Mouse (Mus musculus) T-helper 2 cell (primary cell): Measurements from ENCODE around the gene Gamt.
"Not testable (repeated sequence)": the region's sequence is repeated elsewhere in the genome, so short reads cannot be mapped to it uniquely, and the experiment has no call there.

Source experiments
- in situ Hi-C: fragments of 300-600 bp; cut with MboI, MseI; formaldehyde crosslinking; loops from one replicate; pipeline ENCODE4 v1.15.1; 2025; ENCODE audit warnings: high pct_unique_total_duplicates

Gene Gamt

DNA sequence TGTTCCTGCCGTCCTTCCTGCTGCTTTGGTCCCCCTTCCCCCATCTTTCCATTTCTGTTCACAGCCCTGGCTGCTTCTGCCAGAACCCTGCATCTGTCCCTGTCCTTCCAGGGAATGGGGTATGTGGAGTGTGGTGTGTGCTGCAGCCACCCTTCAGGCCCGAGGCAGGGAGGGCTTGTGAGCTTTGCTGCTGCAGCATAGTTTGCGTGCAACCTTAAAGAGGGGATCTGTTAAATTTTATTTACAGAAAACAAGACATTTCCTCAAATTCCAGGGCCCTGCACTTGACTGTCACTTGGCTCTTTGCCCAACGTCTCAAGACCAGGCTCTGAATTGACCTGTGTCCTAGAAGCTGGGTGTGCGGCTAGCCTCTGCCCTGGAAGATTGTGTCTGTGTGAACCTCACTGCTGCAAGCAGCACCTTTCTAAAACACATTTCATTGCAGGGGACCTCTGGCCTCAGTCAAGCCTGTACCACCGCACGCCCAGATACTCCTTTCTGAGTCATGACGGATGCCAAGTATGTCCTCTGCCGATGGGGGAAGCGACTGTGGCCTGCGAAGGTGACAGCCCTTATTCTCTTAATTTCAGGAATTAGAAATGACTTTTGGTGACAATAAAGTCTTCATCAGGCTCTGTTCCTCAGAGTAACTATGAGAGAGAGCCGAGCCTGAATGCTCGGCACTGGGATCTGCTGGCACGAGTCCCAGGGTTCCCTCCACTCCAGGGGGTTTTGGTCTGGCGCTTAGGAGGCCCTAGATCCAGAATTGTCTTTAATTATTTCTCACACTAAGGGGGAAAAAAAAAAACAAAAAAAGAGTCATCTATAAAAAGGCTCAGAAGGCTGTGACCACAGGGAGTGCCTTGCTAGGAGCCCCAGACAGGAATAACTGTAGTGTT lies 32.7 kb downstream of the Gamt start:
- in situ Hi-C loops = no loop called here

GRCm38 (mm10) chr10:80227166-80227539 lies 33.7 kb downstream of the Gamt start:
- in situ Hi-C loops = no loop called here

DNA sequence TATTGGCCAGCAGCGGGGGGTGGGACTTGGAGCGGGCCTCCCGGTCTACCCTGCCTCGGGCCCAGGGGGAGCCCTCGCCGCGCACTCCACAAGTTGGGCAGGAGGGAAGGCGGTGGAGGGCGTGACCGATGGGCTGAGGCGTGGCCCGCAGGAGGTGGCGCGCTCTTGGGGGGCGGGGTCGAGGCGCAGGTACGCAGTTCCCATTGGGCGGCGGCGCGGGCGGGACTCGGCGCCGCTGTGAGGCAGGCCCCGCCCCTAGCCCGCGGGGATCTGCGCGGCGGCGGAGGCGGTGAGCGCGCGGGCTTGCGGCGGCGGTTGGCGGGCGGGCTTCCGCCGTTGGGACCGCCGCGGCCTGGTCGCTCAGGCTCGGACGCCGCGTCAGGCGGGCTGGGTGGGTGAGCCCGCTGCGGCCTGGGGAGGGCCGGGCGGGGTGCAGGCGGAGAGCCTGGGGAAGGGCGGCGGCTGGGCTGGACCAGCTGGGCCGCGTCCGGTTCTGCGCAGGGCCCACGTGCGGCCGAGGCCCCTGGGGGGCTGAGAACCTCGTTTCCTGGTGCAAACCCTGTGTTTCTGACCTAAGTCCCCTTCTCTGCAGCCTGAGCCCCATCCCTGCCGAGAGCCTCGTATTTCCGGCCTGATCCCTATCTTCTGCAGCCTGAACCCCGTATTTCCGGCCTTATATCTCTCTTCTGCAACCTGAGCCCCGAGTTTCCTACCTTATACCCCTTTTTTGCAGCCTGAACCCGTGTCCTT lies 34.2 kb downstream of the Gamt start, which contains the start of gene Mum1:
TSS of gene Mum1 (plus strand) at position 19 of the 750 bp plus-strand sequence.
- in situ Hi-C loops = no loop called here

DNA sequence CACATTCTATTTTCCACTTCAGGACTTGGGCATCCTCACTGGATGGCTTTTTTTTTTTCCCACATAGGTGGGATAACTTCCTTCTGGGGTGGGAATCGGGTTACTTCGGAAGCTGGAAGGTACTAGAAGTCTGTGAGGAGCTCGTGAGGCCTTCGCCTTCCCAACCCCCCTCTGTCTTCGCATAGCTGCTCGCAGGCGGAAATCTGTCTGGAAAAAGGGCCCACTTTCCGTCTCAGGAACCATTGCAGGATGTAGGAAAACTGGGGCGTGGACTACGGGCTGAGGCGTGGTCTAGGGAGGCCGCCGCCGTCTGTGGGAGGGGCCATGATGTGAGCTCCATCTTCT lies 34.8 kb downstream of the Gamt start:
- in situ Hi-C loops = no loop called here

DNA sequence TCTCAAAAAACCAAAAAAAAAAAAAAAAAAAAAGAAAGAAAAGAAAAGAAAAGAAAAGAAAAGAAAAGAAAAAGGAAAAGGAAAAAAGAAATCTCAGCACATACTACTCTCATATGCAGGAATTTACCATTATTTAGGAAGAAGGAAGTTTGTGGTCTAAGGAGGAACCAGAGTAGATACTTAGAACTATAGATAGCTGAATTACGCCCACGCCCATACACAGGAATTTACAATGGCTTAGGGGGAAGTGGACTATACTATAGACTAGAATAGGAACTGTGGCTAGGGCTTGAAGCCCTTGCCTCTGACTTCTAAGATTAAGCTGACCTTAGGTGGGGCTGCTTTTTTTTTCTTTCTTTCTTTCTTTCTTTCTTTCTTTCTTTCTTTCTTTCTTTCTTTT lies 37.7 kb downstream of the Gamt start:
- in situ Hi-C loops = not testable (repeated sequence)

DNA sequence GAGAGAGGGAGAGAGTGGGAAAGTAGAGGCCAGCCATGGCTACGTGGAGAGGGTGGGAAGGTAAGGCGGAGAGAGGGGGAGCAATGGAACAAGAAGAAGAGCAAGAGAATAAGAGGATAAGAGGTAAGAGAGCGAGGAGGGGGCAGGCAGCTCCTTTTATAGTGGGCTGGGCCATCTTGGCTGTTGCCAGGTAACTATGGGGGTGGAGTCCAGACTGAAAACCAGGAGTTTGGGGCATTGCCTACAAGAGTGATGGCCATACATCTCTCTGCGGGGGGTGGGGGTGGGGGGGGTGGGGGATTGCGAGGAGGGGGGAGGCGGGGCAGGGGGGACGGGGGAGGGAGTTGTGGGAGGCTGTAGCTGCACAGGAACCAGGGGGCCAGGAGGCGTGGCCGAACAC lies 40.1 kb downstream of the Gamt start:
- in situ Hi-C loops = no loop called here

DNA sequence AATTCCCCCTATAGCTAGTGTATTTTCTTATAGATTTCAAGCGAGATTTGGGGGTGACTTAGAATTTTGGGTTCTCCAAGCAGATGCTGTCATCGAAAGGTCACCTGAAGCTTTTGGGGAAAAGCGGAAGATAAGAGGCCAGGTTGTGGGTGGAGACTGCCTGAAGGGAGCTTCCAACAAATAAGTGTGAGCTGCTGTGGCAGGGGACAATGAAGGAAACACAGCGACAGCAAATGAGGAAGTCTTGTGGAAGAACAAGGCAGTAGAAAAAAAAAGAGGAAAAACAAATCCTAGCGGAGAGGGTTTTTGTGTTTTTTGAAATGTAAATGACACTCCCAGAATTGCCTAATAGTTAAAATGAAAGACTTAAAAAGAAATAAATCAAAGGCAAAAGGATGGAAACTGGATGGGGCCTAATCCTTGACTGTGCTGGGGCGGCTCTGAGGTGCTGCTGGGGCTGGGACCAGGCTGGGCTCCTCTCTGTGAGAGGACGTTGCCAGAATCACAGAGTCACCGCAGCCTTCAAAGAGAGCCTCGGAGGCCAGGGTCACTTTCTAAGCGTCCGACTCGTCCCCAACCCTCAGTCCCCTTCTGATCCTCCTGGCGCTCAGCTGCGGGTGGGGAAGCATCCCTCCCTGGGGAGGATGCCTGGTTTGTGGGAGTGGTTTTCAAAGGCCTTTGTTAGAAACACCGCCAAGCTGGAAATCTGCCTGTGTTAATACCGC lies 45.6 kb downstream of the Gamt start:
- in situ Hi-C loops = no loop called here

- in situ Hi-C loops = not testable (repeated sequence)
These were observed 49.2 kb downstream of the Gamt start for GRCm38 (mm10) chr10:80211547-80212103.

GRCm38 (mm10) chr10:80208841-80209371 lies 51.9 kb downstream of the Gamt start:
- in situ Hi-C loops = no loop called here

DNA sequence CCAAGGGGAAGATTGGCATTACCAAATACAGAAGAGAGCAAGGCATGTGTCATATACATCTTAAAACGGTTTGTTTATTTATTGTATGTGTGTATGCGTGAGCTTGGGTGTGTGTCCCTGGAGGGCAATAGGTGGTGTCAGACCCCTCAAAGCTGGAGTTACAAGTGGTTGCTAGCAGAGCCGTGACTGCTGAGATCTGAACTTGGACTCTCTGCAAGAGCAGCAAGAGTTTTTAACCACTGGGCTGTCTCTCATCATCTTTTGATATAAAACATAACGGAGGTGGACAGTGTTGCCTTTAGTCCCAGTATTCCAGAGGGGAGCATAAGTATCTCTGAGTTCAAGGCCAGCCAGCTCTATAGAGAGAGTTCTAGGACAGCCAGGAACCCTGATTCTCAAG lies 52.6 kb downstream of the Gamt start:
- in situ Hi-C loops = no loop called here
